10 mouse cellular contexts compared by ENCODE assay signal in genomic region chr15:91781172-91781571, GRCm38 (mm10). TPM values are rescaled to one million over a fixed set of nuclear protein-coding genes. Genes with fewer than 3 reads are reported as not detected.
DNase-seq lines count a peak whose midpoint lies in the region; ATAC-seq and TF ChIP-seq lines count a peak whose summit lies in the region.
"Had no signal": no experiment of that assay in that cellular context is flagged by ENCODE, and none has a peak within 500 bp of the region (broad histone marks: within the 10 kb centered on the region; RNA-seq: fewer than 3 reads in every experiment).

No protein-coding gene starts in this region.

- no peaks in the 10 kb centered on the region for H3K27me3 ChIP-seq in hindbrain, embryonic 11.5 days (ENCODE audit: control insufficient read depth, insufficient read depth, low read length)
- no peaks in the 10 kb centered on the region for H3K27me3 ChIP-seq in hindbrain, embryonic 13.5 days
- H3K27me3 ChIP-seq in forebrain, postnatal 0 days (ENCODE audit: insufficient read depth, low read length): no peaks in the 10 kb centered on the region
- H3K27me3 ChIP-seq: embryonic facial prominence, embryonic 13.5 days; lung, embryonic 15.5 days had no signal

- H3K9me3 ChIP-seq in hindbrain, embryonic 11.5 days (ENCODE audit: control insufficient read depth, low read length): no peaks in the 10 kb centered on the region
- H3K9me3 ChIP-seq in hindbrain, embryonic 13.5 days: no peaks in the 10 kb centered on the region
- no peaks in the 10 kb centered on the region for H3K9me3 ChIP-seq in forebrain, postnatal 0 days (ENCODE audit: low read length)
- H3K9me3 ChIP-seq: embryonic facial prominence, embryonic 13.5 days; lung, embryonic 15.5 days had no signal

- 31% methylated on average over 6 of the region's 6 CpGs for WGBS in hindbrain, embryonic 11.5 days
- WGBS in hindbrain, embryonic 13.5 days: 25% methylated on average over 6 of the region's 6 CpGs
- 33% methylated on average over 6 of the region's 6 CpGs for WGBS in forebrain, postnatal 0 days

- H3K4me1 ChIP-seq in hindbrain, embryonic 11.5 days (replicated peaks; ENCODE audit: control insufficient read depth, insufficient read depth, low read length): no peaks in the 10 kb centered on the region
- no peaks in the 10 kb centered on the region for H3K4me1 ChIP-seq in hindbrain, embryonic 13.5 days (replicated peaks)
- H3K4me1 ChIP-seq in forebrain, postnatal 0 days (ENCODE audit: insufficient read depth): no peaks in the 10 kb centered on the region
- H3K4me1 ChIP-seq: embryonic facial prominence, embryonic 13.5 days; lung, embryonic 15.5 days had no signal

- H3K36me3 ChIP-seq in hindbrain, embryonic 11.5 days (ENCODE audit: control insufficient read depth, insufficient read depth, low read length): no peaks in the 10 kb centered on the region
- H3K36me3 ChIP-seq in hindbrain, embryonic 13.5 days: no peaks in the 10 kb centered on the region
- no peaks in the 10 kb centered on the region for H3K36me3 ChIP-seq in forebrain, postnatal 0 days (ENCODE audit: insufficient read depth)

- DNase-seq in hindbrain, embryonic 11.5 days (ENCODE audit: low spot score): peak; percentile 77
- DNase-seq in ES-CJ7 (ENCODE audit: low read depth, low spot score): peak; percentile 54
- peak; percentile 16 for DNase-seq in c-Kit-positive CD71-positive TER-119-negative erythroid progenitor cells, embryonic 14.5 days (ENCODE audit: low read depth)
- peak; percentile 83 for DNase-seq in forebrain, postnatal 0 days
- peak; percentile 13 to 36 for DNase-seq in layer of hippocampus, postnatal 36 days
- DNase-seq in spleen, adult 12 weeks (ENCODE audit: low spot score): no peak

- H3K4me3 ChIP-seq in hindbrain, embryonic 11.5 days (ENCODE audit: low read depth, low read length): no peak overlapping the region
- no peak overlapping the region for H3K4me3 ChIP-seq in hindbrain, embryonic 13.5 days
- no peak overlapping the region for H3K4me3 ChIP-seq in forebrain, postnatal 0 days (ENCODE audit: low read depth, low read length)
- H3K4me3 ChIP-seq: embryonic facial prominence, embryonic 13.5 days; lung, embryonic 15.5 days had no signal

- H3K27ac ChIP-seq in hindbrain, embryonic 11.5 days (ENCODE audit: low read depth, low read length): no peak overlapping the region
- no peak overlapping the region for H3K27ac ChIP-seq in hindbrain, embryonic 13.5 days
- H3K27ac ChIP-seq in forebrain, postnatal 0 days (ENCODE audit: low read depth, low read length): no peak overlapping the region
- H3K27ac ChIP-seq: embryonic facial prominence, embryonic 13.5 days; lung, embryonic 15.5 days had no signal

- H3K4me2 ChIP-seq in hindbrain, embryonic 11.5 days (replicated peaks; ENCODE audit: low read depth, low read length): no peak overlapping the region
- H3K4me2 ChIP-seq in hindbrain, embryonic 13.5 days: no peak overlapping the region
- H3K4me2 ChIP-seq in forebrain, postnatal 0 days (ENCODE audit: low read depth): no peak overlapping the region
- H3K4me2 ChIP-seq: embryonic facial prominence, embryonic 13.5 days; lung, embryonic 15.5 days had no signal

- no peak for ATAC-seq in hindbrain, embryonic 11.5 days (ENCODE audit: low FRiP score)
- no peak for ATAC-seq in hindbrain, embryonic 13.5 days (ENCODE audit: low FRiP score)
- no peak for ATAC-seq in forebrain, postnatal 0 days
- peak; percentile 59; the same call in 1 of the 2 replicates for ATAC-seq in monocyte, adult 5-6 weeks (replicated peaks; ENCODE audit: insufficient number of reproducible peaks, low FRiP score, low TSS enrichment, poor library complexity, severe bottlenecking)

- TF ChIP-seq CTCF in forebrain, postnatal 0 days (IDR thresholded peaks at IDR 0.05; ENCODE audit: low read depth): peak; percentile 85

- no peak overlapping the region for H3K9ac ChIP-seq in hindbrain, embryonic 11.5 days (ENCODE audit: low read depth, low read length)
- H3K9ac ChIP-seq in hindbrain, embryonic 13.5 days: no peak overlapping the region
- H3K9ac ChIP-seq in forebrain, postnatal 0 days: no peak overlapping the region
- H3K9ac ChIP-seq: embryonic facial prominence, embryonic 13.5 days; lung, embryonic 15.5 days had no signal

RNA-seq across cellular contexts. Expression of gene Smgc, which starts 56.9 kb away (rescaled TPM):
- polyA plus RNA-seq in hindbrain, embryonic 11.5 days (2014; fragmentation: Nextera tagmentation; extraction: Ambion mirVana): not detected in 2 replicates
- not detected in 2 replicates for polyA plus RNA-seq in hindbrain, embryonic 13.5 days (2015; fragmentation: Nextera tagmentation; extraction: Ambion mirVana)
- total RNA-seq in forebrain, postnatal 0 days (2014; rRNA removed): not detected in 2 replicates
- not detected in 2 replicates for polyA plus RNA-seq in forebrain, postnatal 0 days (2015; fragmentation: Nextera tagmentation; extraction: Ambion mirVana)
- not detected for total RNA-seq in layer of hippocampus, postnatal 36 days (2021)
- total RNA-seq in monocyte, adult 5-6 weeks (2017): not detected in 3 replicates
- polyA plus RNA-seq: embryonic facial prominence, embryonic 13.5 days had no signal
